Mouse (Mus musculus) hindbrain, postnatal 0 days (tissue): ENCODE data around the gene Eif5a2. TPM values are rescaled to one million over a fixed set of nuclear protein-coding genes. Genes with fewer than 3 reads are reported as not detected.
"Not testable (repeated sequence)": the region's sequence is repeated elsewhere in the genome, so short reads cannot be mapped to it uniquely, and the experiment has no call there.

Source experiments
- ATAC-seq: fragments of 200-750 bp; cut with Nextera tagmentation; 2 replicates; pipeline ENCODE4 v1.8.0; 2017; ENCODE audit warnings: mild to moderate bottlenecking, moderate TSS enrichment, moderate library complexity
- DNase-seq: peaks from one replicate; pipeline ENCODE4 v3.0.0-alpha.2; 2015; ENCODE audit warnings: low spot score
- H3K27ac ChIP-seq: fragments of 300-500 bp; sonication (generic); 2 replicates; pipeline ENCODE4 v1.5.1; 2014; ENCODE audit warnings: mild to moderate bottlenecking
- H3K27me3 ChIP-seq: fragments of 300-500 bp; sonication (generic); 2 replicates; pipeline ENCODE4 v1.6.1; 2014; ENCODE audit warnings: low read length, mixed read lengths; ENCODE audit not compliant: insufficient read depth
- H3K36me3 ChIP-seq: fragments of 300-500 bp; sonication (generic); 2 replicates; pipeline ENCODE4 v1.6.1; 2014; ENCODE audit warnings: low read length, mixed read lengths; ENCODE audit not compliant: insufficient read depth
- H3K4me1 ChIP-seq: fragments of 300-500 bp; sonication (generic); 2 replicates; pipeline ENCODE4 v1.6.1; 2014; ENCODE audit warnings: antibody characterized with exemption, low read length, mixed read lengths; ENCODE audit not compliant: insufficient read depth
- H3K4me2 ChIP-seq: fragments of 300-500 bp; sonication (generic); 2 replicates; pipeline ENCODE4 v1.6.1; 2014; ENCODE audit warnings: low read depth, mild to moderate bottlenecking, low read length, moderate library complexity, mixed read lengths
- H3K4me3 ChIP-seq: fragments of 300-500 bp; sonication (generic); 2 replicates; pipeline ENCODE4 v1.5.1; 2014; ENCODE audit warnings: low read length
- H3K9ac ChIP-seq: fragments of 300-500 bp; sonication (generic); replicated peaks from 2 replicates; pipeline ENCODE4 v1.6.1; 2014; ENCODE audit warnings: mild to moderate bottlenecking, low read length, moderate library complexity, mixed read lengths
- H3K9me3 ChIP-seq: fragments of 300-500 bp; sonication (generic); 2 replicates; pipeline ENCODE4 v1.6.1; 2016; ENCODE audit warnings: low read length, mixed read lengths
- CTCF ChIP-seq: IDR thresholded peaks from 2 replicates; pipeline ENCODE4 v1.5.1; 2016; ENCODE audit warnings: antibody characterized with exemption, control low read depth, low read depth
- WGBS: fragments of 180-500 bp; shearing (Covaris S2); extraction: QIAGEN DNeasy Blood & Tissue Kit; methylation state at CpG from one replicate; pipeline ENCODE4 v1.1.7; 2014; 5-methylcytosine and 5-hydroxymethylcytosine counted together
- polyA plus RNA-seq: library from polyadenylated mRNA; unstranded; fragments of >200 nt; fragmentation: Nextera tagmentation; extraction: Ambion mirVana; gene quantifications from 2 replicates; pipeline ENCODE4 v1.2.1, GENCODE M21; 2015
- total RNA-seq: library from RNA; depleted of rRNA; stranded (reverse); fragments of >200 nt; gene quantifications from 2 replicates; pipeline ENCODE4 v1.2.3, GENCODE M21; 2014

Eif5a2 gene
- total and polyA plus RNA-seq, 2 experiments from 2014 or later: 10.7 to 23.9 TPM

DNA sequence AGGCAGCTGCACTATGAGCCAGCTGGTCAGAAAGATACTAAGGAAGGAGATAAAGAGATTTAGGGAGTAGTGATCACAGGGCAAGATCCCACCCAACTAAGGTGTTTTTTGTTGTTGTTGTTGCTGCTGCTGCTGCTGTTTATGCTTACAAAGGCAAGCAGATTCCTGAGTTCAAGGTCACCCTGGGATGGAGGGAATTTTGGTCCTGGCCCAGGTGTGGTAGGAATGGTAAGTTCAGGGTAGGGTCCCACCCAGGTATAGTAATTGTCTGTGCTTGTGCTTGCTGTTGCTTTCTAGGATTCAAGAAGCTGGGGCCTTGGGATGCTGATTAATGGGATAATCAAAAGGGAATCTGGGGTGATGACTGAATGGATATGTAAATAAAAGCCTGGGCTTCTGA, 32.1 kb upstream of the Eif5a2 start:
- Histone ChIP-seq H3K9ac (no peak overlapping the region), H3K4me1 (no peaks in the 10 kb centered on the region), H3K4me2 (no peak overlapping the region), H3K27ac (no peak overlapping the region), H3K4me3 (no peak overlapping the region), H3K36me3 (no peaks in the 10 kb centered on the region), H3K27me3 (no peaks in the 10 kb centered on the region), H3K9me3 (no peaks in the 10 kb centered on the region)
- no peak for TF ChIP-seq CTCF
- DNase-seq (no peak), ATAC-seq (no peak)

DNA sequence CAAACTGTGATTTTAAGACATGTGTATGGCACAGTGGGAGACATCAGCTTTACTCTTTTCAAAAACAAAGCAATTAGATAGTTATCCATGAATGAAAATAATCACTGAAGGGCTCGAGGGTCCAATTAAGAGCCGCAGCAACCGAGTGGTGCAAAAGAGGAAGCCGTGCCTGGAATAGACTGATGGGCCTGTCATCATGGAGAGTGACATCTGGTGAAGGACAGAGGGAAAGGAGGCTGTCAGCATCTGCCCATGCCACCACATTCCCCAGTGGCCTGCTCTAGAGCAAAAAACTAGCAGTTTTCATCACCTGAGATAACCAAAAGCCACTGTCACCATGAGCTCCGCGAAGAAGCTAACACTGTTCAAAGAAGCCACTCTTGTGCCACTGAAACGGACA, 25.6 kb upstream of the Eif5a2 start:
- DNase-seq: peak; percentile 27
- WGBS: 56% methylated on average over 7 of the region's 7 CpGs
- no peaks in the 10 kb centered on the region for H3K9me3 ChIP-seq
- H3K4me3 ChIP-seq: no peak overlapping the region
- H3K36me3 ChIP-seq: no peaks in the 10 kb centered on the region
- TF ChIP-seq CTCF: no peak
- no peak overlapping the region for H3K9ac ChIP-seq
- ATAC-seq: no peak
- no peak overlapping the region for H3K27ac ChIP-seq
- H3K4me2 ChIP-seq: no peak overlapping the region
- no peaks in the 10 kb centered on the region for H3K27me3 ChIP-seq
- H3K4me1 ChIP-seq: no peaks in the 10 kb centered on the region

- no peak for ATAC-seq
- H3K27ac ChIP-seq: no peak overlapping the region
- TF ChIP-seq CTCF: no peak
- no peak for DNase-seq
- H3K9me3 ChIP-seq: no peaks in the 10 kb centered on the region
- no peak overlapping the region for H3K9ac ChIP-seq
- H3K4me1 ChIP-seq: no peaks in the 10 kb centered on the region
- no peaks in the 10 kb centered on the region for H3K36me3 ChIP-seq
- no peak overlapping the region for H3K4me3 ChIP-seq
- 64% methylated on average over 8 of the region's 8 CpGs for WGBS
- no peaks in the 10 kb centered on the region for H3K27me3 ChIP-seq
- no peak overlapping the region for H3K4me2 ChIP-seq
These were observed 19.8 kb upstream of the Eif5a2 start for GRCm38 (mm10) chr3:28761225-28761789.

DNA sequence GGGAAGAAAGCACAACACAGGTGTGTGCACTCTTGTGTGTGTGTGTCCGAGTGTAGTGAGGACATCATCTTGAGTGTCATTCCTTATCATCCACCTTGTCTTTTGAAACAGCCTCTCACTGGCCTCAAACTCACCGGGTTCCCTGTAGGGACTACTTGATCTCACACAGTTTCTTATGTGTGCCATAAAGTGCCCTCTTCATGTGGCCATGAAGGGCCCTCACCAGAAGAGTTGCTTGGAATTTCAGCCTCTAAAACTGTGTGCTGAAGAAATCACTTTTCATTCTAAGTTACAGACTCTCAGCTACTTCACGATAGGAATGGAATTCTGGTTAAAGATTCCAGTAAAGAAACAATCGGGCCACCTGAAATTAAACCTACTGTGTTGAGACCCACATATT, 14.1 kb upstream of the Eif5a2 start:
- H3K4me3 ChIP-seq: no peak overlapping the region
- TF ChIP-seq CTCF: no peak
- H3K27me3 ChIP-seq: no peaks in the 10 kb centered on the region
- 87% methylated on average over 4 of the region's 4 CpGs for WGBS
- no peaks in the 10 kb centered on the region for H3K4me1 ChIP-seq
- no peaks in the 10 kb centered on the region for H3K36me3 ChIP-seq
- no peaks in the 10 kb centered on the region for H3K9me3 ChIP-seq
- no peak overlapping the region for H3K9ac ChIP-seq
- H3K4me2 ChIP-seq: no peak overlapping the region
- ATAC-seq (no peak), DNase-seq (no peak)
- no peak overlapping the region for H3K27ac ChIP-seq

GRCm38 (mm10) chr3:28768222-28768621, 12.9 kb upstream of the Eif5a2 start:
- no peak for ATAC-seq
- no peaks in the 10 kb centered on the region for H3K9me3 ChIP-seq
- H3K9ac ChIP-seq: no peak overlapping the region
- no peak overlapping the region for H3K4me3 ChIP-seq
- no peak overlapping the region for H3K4me2 ChIP-seq
- no peaks in the 10 kb centered on the region for H3K27me3 ChIP-seq
- 92% methylated on average over 3 of the region's 3 CpGs for WGBS
- no peak for DNase-seq
- no peaks in the 10 kb centered on the region for H3K36me3 ChIP-seq
- no peak overlapping the region for H3K27ac ChIP-seq
- TF ChIP-seq CTCF: no peak
- no peaks in the 10 kb centered on the region for H3K4me1 ChIP-seq

GRCm38 (mm10) chr3:28772919-28773318, 8.2 kb upstream of the Eif5a2 start:
- not testable (repeated sequence) for H3K9ac ChIP-seq, H3K4me1 ChIP-seq, H3K9me3 ChIP-seq, H3K36me3 ChIP-seq, H3K4me3 ChIP-seq, ATAC-seq, DNase-seq, H3K4me2 ChIP-seq, H3K27ac ChIP-seq, H3K27me3 ChIP-seq
- WGBS: 69% methylated on average over 4 of the region's 4 CpGs

DNA sequence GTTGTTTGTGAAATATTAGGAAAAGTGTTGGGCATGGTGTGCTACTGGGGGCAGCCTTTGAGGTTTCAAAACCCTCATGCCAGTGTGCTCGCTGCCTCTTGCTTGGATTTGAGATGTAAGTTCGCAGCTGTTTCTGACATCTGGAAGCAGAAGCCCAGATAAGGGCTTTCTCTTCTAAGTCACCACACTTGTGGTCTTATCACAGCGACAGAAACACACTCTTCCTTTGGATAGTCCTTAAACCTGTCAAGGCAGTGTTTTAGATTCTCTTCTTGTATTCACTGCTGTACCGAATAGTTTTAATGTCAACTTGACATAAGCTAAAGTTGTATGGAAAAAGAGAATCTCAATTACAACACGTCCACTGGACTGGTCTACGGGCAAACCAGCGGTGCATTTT, 5.7 kb upstream of the Eif5a2 start:
- Histone ChIP-seq H3K27me3 (no peaks in the 10 kb centered on the region), H3K27ac (no peak overlapping the region), H3K4me3 (no peak overlapping the region), H3K36me3 (no peaks in the 10 kb centered on the region), H3K4me1 (no peaks in the 10 kb centered on the region), H3K9ac (no peak overlapping the region), H3K4me2 (no peak overlapping the region), H3K9me3 (no peaks in the 10 kb centered on the region)
- DNase-seq (no peak), ATAC-seq (no peak)
- 89% methylated on average over 7 of the region's 7 CpGs for WGBS
- TF ChIP-seq CTCF: no peak
